Comparison of ENCODE assay signal across 25 mouse cellular contexts in the genomic region with DNA sequence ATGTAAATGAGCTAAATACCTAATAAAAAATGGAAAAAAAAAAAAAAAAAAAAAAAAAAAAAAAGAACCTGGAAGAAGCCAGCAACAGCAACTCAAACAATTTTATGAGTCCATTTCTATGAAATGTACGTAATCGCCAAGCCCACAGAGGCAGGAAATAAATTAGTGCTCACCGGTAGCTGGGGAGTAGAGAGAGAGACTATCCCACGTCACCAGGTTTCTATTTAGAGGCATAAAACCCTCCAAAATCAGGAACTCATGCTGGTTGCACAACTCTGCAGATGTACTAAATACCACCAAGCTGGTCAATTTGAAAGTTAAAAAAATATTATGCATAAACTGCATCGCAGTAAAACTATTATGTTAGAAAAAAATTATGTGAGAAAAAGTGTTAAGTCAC. TPM values are rescaled to one million over a fixed set of nuclear protein-coding genes. Genes with fewer than 3 reads are reported as not detected.
A peak's percentile ranks its signal among the peaks of the same experiment; 100 is the strongest.
DNase-seq lines count a peak whose midpoint lies in the region; ATAC-seq lines count a peak whose summit lies in the region.
"Had no signal": no experiment of that assay in that cellular context is flagged by ENCODE, and none has a peak within 500 bp of the region (broad histone marks: within the 10 kb centered on the region; RNA-seq: fewer than 3 reads in every experiment).

No protein-coding gene starts in this region.

- H3K4me3 ChIP-seq in heart, embryonic 11.5 days (ENCODE audit: low read depth, low read length), result no peak overlapping the region
- H3K4me3 ChIP-seq in forebrain, embryonic 13.5 days, result no peak overlapping the region
- H3K4me3 ChIP-seq: embryonic facial prominence, embryonic 12.5 days; embryonic facial prominence, embryonic 15.5 days; forebrain, embryonic 15.5 days; heart, embryonic 15.5 days; hindbrain, embryonic 12.5 days; hindbrain, embryonic 15.5 days had no signal

- DNase-seq in heart, adult 11 months, result peak; percentile 30
- DNase-seq in 416B (ENCODE audit: low read depth), result peak; percentile 82
- no peak for DNase-seq in layer of hippocampus, adult 18-20 months (ENCODE audit: low spot score in 2 of 2)
- no peak for DNase-seq in kidney, adult 18-20 months
- DNase-seq: adrenal gland, adult 2 months; adrenal gland, postnatal 25 days; cerebellum, adult 18-20 months; cerebellum, adult 9-10 months; cerebellum, postnatal 14 days; gastrocnemius, postnatal 25 days; heart, adult 18-20 months; heart, postnatal 10 days; heart, postnatal 36 days had no signal

- H3K4me1 ChIP-seq in heart, embryonic 11.5 days (ENCODE audit: control insufficient read depth, insufficient read depth, low read length), result no peaks in the 10 kb centered on the region
- no peaks in the 10 kb centered on the region for H3K4me1 ChIP-seq in forebrain, embryonic 13.5 days
- H3K4me1 ChIP-seq: embryonic facial prominence, embryonic 12.5 days; embryonic facial prominence, embryonic 15.5 days; forebrain, embryonic 15.5 days; heart, embryonic 15.5 days; hindbrain, embryonic 12.5 days; hindbrain, embryonic 15.5 days had no signal

- no peak overlapping the region for H3K27ac ChIP-seq in heart, embryonic 11.5 days (ENCODE audit: low read depth, low read length)
- no peak overlapping the region for H3K27ac ChIP-seq in forebrain, embryonic 13.5 days
- H3K27ac ChIP-seq: embryonic facial prominence, embryonic 12.5 days; embryonic facial prominence, embryonic 15.5 days; forebrain, embryonic 15.5 days; heart, embryonic 15.5 days; hindbrain, embryonic 12.5 days; hindbrain, embryonic 15.5 days had no signal

- WGBS in heart, embryonic 11.5 days (ENCODE audit: insufficient replicate concordance), result 83% methylated on average over 5 of the region's 5 CpGs
- WGBS in forebrain, embryonic 13.5 days, result 92% methylated on average over 5 of the region's 5 CpGs

- no peaks in the 10 kb centered on the region for H3K27me3 ChIP-seq in heart, embryonic 11.5 days (ENCODE audit: control insufficient read depth, insufficient read depth, low read length)
- no peaks in the 10 kb centered on the region for H3K27me3 ChIP-seq in forebrain, embryonic 13.5 days
- H3K27me3 ChIP-seq: embryonic facial prominence, embryonic 12.5 days; embryonic facial prominence, embryonic 15.5 days; forebrain, embryonic 15.5 days; heart, embryonic 15.5 days; hindbrain, embryonic 12.5 days; hindbrain, embryonic 15.5 days had no signal

- ATAC-seq in heart, embryonic 11.5 days (replicated peaks; ENCODE audit: insufficient number of reproducible peaks, low FRiP score, low TSS enrichment), result no peak
- peak; percentile 100 for ATAC-seq in common myeloid progenitor, adult 5-6 weeks (replicated peaks; ENCODE audit: low read depth, poor library complexity, severe bottlenecking)
- ATAC-seq in megakaryocyte, adult 5-6 weeks (ENCODE audit: poor library complexity, severe bottlenecking), result peak; percentile 97
- no peak for ATAC-seq in forebrain, embryonic 13.5 days
- ATAC-seq: CD4-positive, CD25-positive, alpha-beta regulatory T cell, adult 4 months; forebrain, embryonic 15.5 days; intestine, postnatal 0 days had no signal

- H3K9me3 ChIP-seq in heart, embryonic 11.5 days (replicated peaks; ENCODE audit: control insufficient read depth, low read length), result no peaks in the 10 kb centered on the region
- H3K9me3 ChIP-seq in forebrain, embryonic 13.5 days (replicated peaks), result no peaks in the 10 kb centered on the region
- H3K9me3 ChIP-seq: embryonic facial prominence, embryonic 12.5 days; embryonic facial prominence, embryonic 15.5 days; forebrain, embryonic 15.5 days; heart, embryonic 15.5 days; hindbrain, embryonic 12.5 days; hindbrain, embryonic 15.5 days had no signal

- H3K4me2 ChIP-seq in heart, embryonic 11.5 days, result no peak overlapping the region
- H3K4me2 ChIP-seq in forebrain, embryonic 13.5 days, result no peak overlapping the region
- H3K4me2 ChIP-seq: embryonic facial prominence, embryonic 12.5 days; embryonic facial prominence, embryonic 15.5 days; forebrain, embryonic 15.5 days; heart, embryonic 15.5 days; hindbrain, embryonic 12.5 days; hindbrain, embryonic 15.5 days had no signal

- no peak overlapping the region for H3K9ac ChIP-seq in heart, embryonic 11.5 days (ENCODE audit: low read depth, low read length)
- no peak overlapping the region for H3K9ac ChIP-seq in forebrain, embryonic 13.5 days
- H3K9ac ChIP-seq: embryonic facial prominence, embryonic 12.5 days; embryonic facial prominence, embryonic 15.5 days; forebrain, embryonic 15.5 days; heart, embryonic 15.5 days; hindbrain, embryonic 12.5 days; hindbrain, embryonic 15.5 days had no signal

- no peaks in the 10 kb centered on the region for H3K36me3 ChIP-seq in heart, embryonic 11.5 days (ENCODE audit: control insufficient read depth, insufficient read depth, low read length)
- no peaks in the 10 kb centered on the region for H3K36me3 ChIP-seq in forebrain, embryonic 13.5 days (ENCODE audit: poor library complexity, severe bottlenecking)
- H3K36me3 ChIP-seq: embryonic facial prominence, embryonic 12.5 days; embryonic facial prominence, embryonic 15.5 days; forebrain, embryonic 15.5 days; heart, embryonic 15.5 days; hindbrain, embryonic 12.5 days; hindbrain, embryonic 15.5 days had no signal

RNA-seq across cellular contexts. Expression of a gene that starts 46.9 kb away (rescaled TPM):
- 10.8 and 12.6 TPM in 2 replicates for polyA plus RNA-seq in heart, embryonic 11.5 days (2014; fragmentation: Nextera tagmentation; extraction: Ambion mirVana)
- 12.9 and 15.9 TPM in 2 replicates for total RNA-seq in common myeloid progenitor, adult 5-6 weeks (2017)
- 17.5 and 18.8 TPM in 2 replicates for total RNA-seq in megakaryocyte, adult 5-6 weeks (2015)
- 20.9 and 23.1 TPM in 2 replicates for total RNA-seq in megakaryocyte, adult 5-6 weeks (2017)
- 100 to 1,000 TPM; 324 to 340 TPM for total RNA-seq in layer of hippocampus, adult 18-20 months (2021)
- polyA plus RNA-seq in forebrain, embryonic 13.5 days (2015; fragmentation: Nextera tagmentation; extraction: Ambion mirVana), result 12.5 and 13.9 TPM in 2 replicates

RNA-seq across cellular contexts. Expression of a gene that starts 50.3 kb away (rescaled TPM):
- polyA plus RNA-seq in heart, embryonic 11.5 days (2014; fragmentation: Nextera tagmentation; extraction: Ambion mirVana), result 24.8 and 26.8 TPM in 2 replicates
- 14.4 and 16.7 TPM in 2 replicates for total RNA-seq in common myeloid progenitor, adult 5-6 weeks (2017)
- 39.3 and 41.4 TPM in 2 replicates for total RNA-seq in megakaryocyte, adult 5-6 weeks (2015)
- total RNA-seq in megakaryocyte, adult 5-6 weeks (2017), result 18.1 and 22.8 TPM in 2 replicates
- 10 to 100 TPM; 24.8 to 28.1 TPM for total RNA-seq in layer of hippocampus, adult 18-20 months (2021)
- polyA plus RNA-seq in forebrain, embryonic 13.5 days (2015; fragmentation: Nextera tagmentation; extraction: Ambion mirVana), result 13.4 and 15.5 TPM in 2 replicates

Comparison
In these comparisons a context has a peak if more than half of its experiments do, and no peak if none do; other contexts are left out.
1. DNase-seq: peak in heart, adult 11 months (single experiment) and 416B (single experiment); none in layer of hippocampus, adult 18-20 months (0 of 2) and kidney, adult 18-20 months (single experiment).
2. ATAC-seq: peak in common myeloid progenitor, adult 5-6 weeks (single experiment) and megakaryocyte, adult 5-6 weeks (single experiment); none in heart, embryonic 11.5 days (single experiment) and forebrain, embryonic 13.5 days (single experiment).
3. RNA of a gene that starts 46.9 kb away (total RNA-seq): 324 to 340 TPM in layer of hippocampus, adult 18-20 months; 17.5 to 23.1 TPM in megakaryocyte, adult 5-6 weeks and 12.9 to 15.9 TPM in common myeloid progenitor, adult 5-6 weeks; every median in the first group is over 10 times any median in the second.